Mouse (Mus musculus) hematopoietic stem cell, adult 5-6 weeks (primary cell): ENCODE results near the gene Fam196b. TPM values are rescaled to one million over a fixed set of nuclear protein-coding genes. Genes with fewer than 3 reads are reported as not detected.

ENCODE experiments used
- ATAC-seq, 2 experiments: fragments of 125-278 bp in 1 of 2; replicated peaks in 1 of 2; 2 replicates each; pipeline ENCODE4 v1.8.0; 2016 to 2017; ENCODE audit warnings: inconsistent platforms in 2 of 2, mild to moderate bottlenecking in 2 of 2, moderate number of reproducible peaks in 2 of 2, low read depth in 1 of 2, moderate TSS enrichment in 1 of 2; ENCODE audit not compliant: low FRiP score in 2 of 2, poor library complexity in 2 of 2, severe bottlenecking in 2 of 2, insufficient read depth in 1 of 2, low TSS enrichment in 1 of 2
- total RNA-seq: library from RNA; stranded (forward); fragments of 172-1452, 232-1000 nt; gene quantifications from 2 replicates; pipeline ENCODE4 v1.2.3, GENCODE M21; 2017

Gene Fam196b
- total RNA-seq, 1 experiment from 2014 or later = 0.79 TPM

DNA sequence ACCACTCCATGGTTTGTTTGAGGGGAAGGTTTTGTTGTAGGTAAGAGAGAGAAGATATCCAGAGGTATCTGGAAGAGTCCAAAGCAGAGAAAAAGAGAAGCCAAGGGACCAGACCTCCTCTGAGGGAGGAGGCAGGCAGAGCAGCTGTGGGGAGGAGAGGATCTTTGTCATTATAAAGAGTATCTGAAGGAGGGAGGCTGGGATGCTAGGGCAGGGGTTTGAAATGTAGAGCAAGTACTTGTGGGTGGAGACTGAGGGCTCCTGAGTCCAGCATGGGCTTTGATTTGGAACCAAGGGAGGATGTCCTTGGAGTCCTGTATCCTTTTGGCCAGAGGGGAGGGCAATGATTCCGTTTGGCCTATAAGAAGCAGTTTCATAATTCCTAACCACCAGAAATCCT lies 122.8 kb downstream of the Fam196b start:
- ATAC-seq = no peak

DNA sequence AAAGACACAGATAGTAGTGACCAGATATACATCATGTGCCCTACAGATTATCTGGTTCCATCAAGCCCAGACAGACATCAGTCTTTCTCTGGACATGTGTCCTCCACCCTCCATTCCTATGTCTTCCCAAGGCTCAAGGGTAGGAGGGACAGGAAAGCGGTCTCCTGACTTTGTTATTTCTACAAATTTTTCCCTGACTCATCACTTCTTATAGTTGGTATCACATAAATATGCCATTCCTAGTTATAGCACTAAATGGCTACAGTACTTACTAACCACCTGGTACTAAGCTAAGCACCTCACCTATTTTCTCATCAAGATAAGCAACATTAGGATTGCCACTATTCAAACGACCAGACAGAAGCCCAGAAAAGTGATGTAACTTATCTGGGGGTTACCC lies 123.8 kb downstream of the Fam196b start:
- no peak for ATAC-seq

GRCm38 (mm10) chr11:34447891-34448290 lies 133.3 kb downstream of the Fam196b start:
- no peak for ATAC-seq

- no peak for ATAC-seq
Measured at GRCm38 (mm10) chr11:34449944-34450343, 135.3 kb downstream of the Fam196b start.

GRCm38 (mm10) chr11:34467056-34467455 lies 152.4 kb downstream of the Fam196b start:
- no peak for ATAC-seq

GRCm38 (mm10) chr11:34468571-34468970 lies 153.9 kb downstream of the Fam196b start:
- ATAC-seq = no peak

- ATAC-seq = no peak
Measured at GRCm38 (mm10) chr11:34469792-34470191, 155.2 kb downstream of the Fam196b start.

Other genes starting within 250 kb of the Fam196b start
- gene 4930469K13Rik, start 216.3 kb upstream of the Fam196b start, total RNA-seq = not detected in 2 replicates
- not detected in 2 replicates for gene Foxi1, start 106.7 kb upstream of the Fam196b start, total RNA-seq